Mouse (Mus musculus): ENCODE data around the gene Iqgap2.

- no peak for TF ChIP-seq MAX (IDR thresholded peaks at IDR 0.05)
- no peak for TF ChIP-seq FOSL1 (IDR thresholded peaks at IDR 0.05; ENCODE audit: insufficient read depth, low read length, poor library complexity, severe bottlenecking)
- no peak for TF ChIP-seq CTCF (IDR thresholded peaks at IDR 0.05; ENCODE audit: control insufficient read depth, insufficient read depth, insufficient read length)
- no peak for TF ChIP-seq CEBPB (IDR thresholded peaks at IDR 0.05; ENCODE audit: low read depth)
Measured at GRCm38 (mm10) chr13:95836944-95837343, 54.8 kb downstream of the Iqgap2 start.

Measured in C2C12 (cell line).